Mouse (Mus musculus) liver, adult 2 months (tissue): ENCODE results near the gene Gm43518. TPM values are rescaled to one million over a fixed set of nuclear protein-coding genes. Genes with fewer than 3 reads are reported as not detected.

Experiments
- DNase-seq: peaks from one replicate; pipeline ENCODE4 v3.0.0-alpha.2; 2011; ENCODE audit warnings: low read depth, low spot score; ENCODE audit errors: extremely low read depth
- H3K27ac ChIP-seq: fragments of 200-500 bp; replicated peaks from 2 replicates; pipeline ENCODE4 v1.5.1; 2012; ENCODE audit warnings: low read depth, mild to moderate bottlenecking, control low read depth, inconsistent platforms, low read length; ENCODE audit not compliant: insufficient read depth
- H3K27me3 ChIP-seq: fragments of 200-500 bp; 2 replicates; pipeline ENCODE4 v1.6.1; 2012; ENCODE audit warnings: mild to moderate bottlenecking, moderate library complexity, low read length, inconsistent platforms; ENCODE audit not compliant: control insufficient read depth, insufficient read depth
- H3K36me3 ChIP-seq: fragments of 200-500 bp; 2 replicates; pipeline ENCODE4 v1.6.1; 2012; ENCODE audit warnings: low read length, inconsistent platforms; ENCODE audit not compliant: control insufficient read depth, insufficient read depth
- H3K4me1 ChIP-seq: fragments of 200-500 bp; 2 replicates; pipeline ENCODE4 v1.6.1; 2011; ENCODE audit warnings: low read length; ENCODE audit not compliant: control insufficient read depth, insufficient read depth
- H3K4me3 ChIP-seq: fragments of 200-500 bp; 2 replicates; pipeline ENCODE4 v1.5.1; 2011; ENCODE audit warnings: low read depth, mild to moderate bottlenecking, control low read depth, low read length, moderate library complexity; ENCODE audit not compliant: insufficient read depth
- H3K79me2 ChIP-seq: fragments of 200-500 bp; 2 replicates; pipeline ENCODE4 v1.6.1; 2012; ENCODE audit warnings: inconsistent platforms, mild to moderate bottlenecking, low read length, moderate library complexity; ENCODE audit not compliant: control insufficient read depth, insufficient read depth
- H3K9ac ChIP-seq: fragments of 200-500 bp; 2 replicates; pipeline ENCODE4 v1.6.1; 2012; ENCODE audit warnings: low read depth, mild to moderate bottlenecking, control low read depth, inconsistent platforms, low read length
- CTCF ChIP-seq: fragments of 200-500 bp; IDR thresholded peaks from 2 replicates; pipeline ENCODE4 v1.5.1; 2011; ENCODE audit warnings: low read depth, low read length, control low read depth
- POLR2A ChIP-seq: fragments of 200-500 bp; IDR thresholded peaks from 2 replicates; pipeline ENCODE4 v1.6.1; 2011; ENCODE audit warnings: low read length, control low read depth; ENCODE audit not compliant: insufficient read depth; ENCODE audit errors: extremely low read depth
- WGBS: fragments of 180-500 bp; shearing (Covaris S2); methylation state at CpG from one replicate; pipeline ENCODE4 v1.1.7; 2018; 5-methylcytosine and 5-hydroxymethylcytosine counted together
- polyA plus RNA-seq: library from polyadenylated mRNA; depleted of rRNA; stranded (reverse); fragments of >200 nt; gene quantifications from 2 replicates; pipeline ENCODE4 v1.2.3, GENCODE M21; 2012; rRNA removed
- total RNA-seq: library from RNA; depleted of rRNA; stranded (reverse); fragments of >200 nt; gene quantifications from 2 replicates; pipeline ENCODE4 v1.2.3, GENCODE M21; 2014; rRNA removed

Gm43518 gene
- total and polyA plus RNA-seq, 2 experiments, result 0.31 to 1.2 TPM

DNA sequence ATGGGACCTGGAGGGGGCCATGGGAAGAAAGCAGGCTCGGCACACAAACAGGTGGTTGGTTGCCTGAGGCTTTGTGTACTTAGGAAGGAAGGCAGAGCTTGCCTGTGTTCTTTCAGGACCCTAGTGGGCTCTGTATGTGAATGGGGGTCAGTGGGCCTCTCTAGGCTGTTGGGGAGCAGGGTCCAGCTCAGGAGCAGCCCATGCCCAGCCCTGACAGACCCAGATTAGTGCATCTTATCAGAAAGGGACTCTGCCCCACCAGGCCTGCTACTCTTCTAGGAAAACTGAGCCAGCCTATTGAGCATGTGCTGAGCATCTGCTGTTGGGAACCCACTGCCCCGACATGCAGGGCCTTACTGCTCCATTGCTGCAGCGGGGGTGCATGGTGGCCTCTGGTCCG is 60.3 kb downstream of the Gm43518 start:
- H3K9ac ChIP-seq, result no peak overlapping the region
- H3K4me1 ChIP-seq, result peaks cover 6% of the 10 kb centered on the region
- no peak for DNase-seq
- no peak overlapping the region for H3K27ac ChIP-seq
- TF ChIP-seq CTCF (no peak), POLR2A (no peak)
- H3K79me2 ChIP-seq, result peaks cover 23% of the 10 kb centered on the region; the same call in 1 of the 2 replicates
- WGBS, result 82% methylated on average over 4 of the region's 4 CpGs
- H3K27me3 ChIP-seq, result no peaks in the 10 kb centered on the region
- H3K4me3 ChIP-seq, result no peak overlapping the region
- H3K36me3 ChIP-seq, result no peaks in the 10 kb centered on the region

Other genes starting within 250 kb of the Gm43518 start
- 18.5 and 25.2 TPM in 2 replicates for gene Clip1, start 242.8 kb upstream of the Gm43518 start, total RNA-seq
- gene Clip1, start 242.8 kb upstream of the Gm43518 start, polyA plus RNA-seq, result 10.9 and 11.8 TPM in 2 replicates
- gene Zcchc8, start 206.3 kb upstream of the Gm43518 start, total RNA-seq, result 9.0 and 12.1 TPM in 2 replicates
- gene Zcchc8, start 206.3 kb upstream of the Gm43518 start, polyA plus RNA-seq, result 9.6 and 12.7 TPM in 2 replicates
- 29.1 and 44.2 TPM in 2 replicates for gene Rsrc2, start 178.0 kb upstream of the Gm43518 start, total RNA-seq
- 3.7 and 7.0 TPM in 2 replicates for gene Rsrc2, start 178.0 kb upstream of the Gm43518 start, polyA plus RNA-seq
- gene Kntc1, start 177.7 kb upstream of the Gm43518 start, total RNA-seq, result 0.37 and 0.94 TPM in 2 replicates
- gene Kntc1, start 177.7 kb upstream of the Gm43518 start, polyA plus RNA-seq, result 0.04 and 0.26 TPM in 2 replicates
- 0.18 and 1.1 TPM in 2 replicates for gene Hcar2, start 61.9 kb upstream of the Gm43518 start, total RNA-seq
- gene Hcar2, start 61.9 kb upstream of the Gm43518 start, polyA plus RNA-seq, result 0.25 and 0.32 TPM in 2 replicates
- gene Hcar1, start 47.4 kb upstream of the Gm43518 start, total RNA-seq, result under 0.01 and 0.09 TPM in 2 replicates
- gene Hcar1, start 47.4 kb upstream of the Gm43518 start, polyA plus RNA-seq, result 0.04 TPM in 1 of 2 replicates, not detected in the other
- 12.5 and 15.5 TPM in 2 replicates for gene Denr, start 20.2 kb upstream of the Gm43518 start, total RNA-seq
- gene Denr, start 20.2 kb upstream of the Gm43518 start, polyA plus RNA-seq, result 27.5 and 37.9 TPM in 2 replicates
- gene Ccdc62, start 3.3 kb downstream of the Gm43518 start, total RNA-seq, result 2.1 and 2.2 TPM in 2 replicates
- 1.8 and 3.2 TPM in 2 replicates for gene Ccdc62, start 3.3 kb downstream of the Gm43518 start, polyA plus RNA-seq
- 9.1 and 9.7 TPM in 2 replicates for gene Hip1r, start 46.2 kb downstream of the Gm43518 start, total RNA-seq
- gene Hip1r, start 46.2 kb downstream of the Gm43518 start, polyA plus RNA-seq, result 9.2 and 11.5 TPM in 2 replicates
- 4.4 and 6.2 TPM in 2 replicates for gene Vps37b, start 104.9 kb downstream of the Gm43518 start, total RNA-seq
- gene Vps37b, start 104.9 kb downstream of the Gm43518 start, polyA plus RNA-seq, result 27.3 and 31.4 TPM in 2 replicates
- gene Abcb9, start 168.4 kb downstream of the Gm43518 start, total RNA-seq, result 0.74 and 0.87 TPM in 2 replicates
- gene Abcb9, start 168.4 kb downstream of the Gm43518 start, polyA plus RNA-seq, result 2.4 and 2.5 TPM in 2 replicates
- 38.5 and 46.6 TPM in 2 replicates for gene Ogfod2, start 184.9 kb downstream of the Gm43518 start, total RNA-seq
- 65.3 and 74.6 TPM in 2 replicates for gene Ogfod2, start 184.9 kb downstream of the Gm43518 start, polyA plus RNA-seq
- gene Arl6ip4, start 188.7 kb downstream of the Gm43518 start, total RNA-seq, result 18.0 and 19.3 TPM in 2 replicates
- gene Arl6ip4, start 188.7 kb downstream of the Gm43518 start, polyA plus RNA-seq, result 23.6 and 26.2 TPM in 2 replicates